Comparison of ENCODE assay signal across 10 mouse cellular contexts in the genomic region with DNA sequence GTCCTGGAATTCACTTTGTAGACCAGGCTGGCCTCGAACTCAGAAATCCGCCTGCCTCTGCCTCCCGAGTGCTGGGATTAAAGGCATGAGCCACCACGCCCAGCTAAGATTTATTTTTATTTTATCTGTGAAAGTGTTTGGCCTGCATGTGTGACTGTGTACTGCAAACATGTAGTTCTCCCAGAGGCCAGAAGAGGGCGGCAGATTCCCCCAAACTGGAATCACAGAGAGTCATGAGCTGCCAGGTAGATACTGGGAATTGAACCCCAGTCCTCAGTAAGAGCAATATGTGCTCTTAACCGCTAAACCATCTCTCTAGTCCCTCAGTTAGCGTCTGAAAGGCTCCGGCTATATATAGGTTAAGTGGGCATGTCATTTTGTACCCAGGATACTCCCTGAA. TPM values are rescaled to one million over a fixed set of nuclear protein-coding genes. Genes with fewer than 3 reads are reported as not detected.
DNase-seq lines count a peak whose midpoint lies in the region; ATAC-seq lines count a peak whose summit lies in the region.
"Had no signal": no experiment of that assay in that cellular context is flagged by ENCODE, and none has a peak within 500 bp of the region (broad histone marks: within the 10 kb centered on the region; RNA-seq: fewer than 3 reads in every experiment).

No protein-coding gene starts in this region.

- no peak for ATAC-seq in liver, embryonic 13.5 days (ENCODE audit: low read depth)

- H3K4me2 ChIP-seq in liver, embryonic 13.5 days = no peak overlapping the region

- peak; percentile 57 for DNase-seq in adrenal gland, postnatal 10 days
- DNase-seq in adrenal gland, postnatal 4 days (ENCODE audit: low spot score in 2 of 2) = no peak
- peak; percentile 35 for DNase-seq in layer of hippocampus, adult 11-12 months (ENCODE audit: low spot score)
- no peak for DNase-seq in layer of hippocampus, adult 9-11 months
- peak; percentile 73 for DNase-seq in R1 (ENCODE audit: low read depth, low spot score)
- peak; percentile 30 for DNase-seq in liver, embryonic 13.5 days
- DNase-seq in thymus, postnatal 4 days = peak; percentile 73
- DNase-seq in heart, adult 9 months (ENCODE audit: low spot score in 2 of 2) = no peak

- WGBS in liver, embryonic 13.5 days (ENCODE audit: insufficient replicate concordance) = 28% methylated on average over 8 of the region's 8 CpGs

- no peak overlapping the region for H3K27ac ChIP-seq in liver, embryonic 13.5 days
- H3K27ac ChIP-seq: macrophage had no signal

- H3K9ac ChIP-seq in liver, embryonic 13.5 days = no peak overlapping the region

- H3K4me3 ChIP-seq in liver, embryonic 13.5 days (replicated peaks) = no peak overlapping the region

- H3K9me3 ChIP-seq in liver, embryonic 13.5 days (replicated peaks) = no peaks in the 10 kb centered on the region

- H3K4me1 ChIP-seq in liver, embryonic 13.5 days (replicated peaks) = peaks cover 11% of the 10 kb centered on the region

- peaks cover 14% of the 10 kb centered on the region for H3K27me3 ChIP-seq in liver, embryonic 13.5 days

- H3K36me3 ChIP-seq in liver, embryonic 13.5 days = no peaks in the 10 kb centered on the region

RNA-seq across cellular contexts. Expression of a gene that starts 7.4 kb away (rescaled TPM):
- total RNA-seq in adrenal gland, postnatal 10 days (2021) = 1 to 10 TPM; 4.7 to 5.4 TPM
- 1 to 10 TPM; 7.0 to 7.2 TPM for total RNA-seq in adrenal gland, postnatal 4 days (2021)
- polyA plus RNA-seq in liver, embryonic 13.5 days (2015; fragmentation: Nextera tagmentation; extraction: Ambion mirVana) = 0.58 and 0.85 TPM in 2 replicates

RNA-seq across cellular contexts. Expression of a gene that starts 19.5 kb away (rescaled TPM):
- 1 to 10 TPM; 1.3 to 2.4 TPM for total RNA-seq in adrenal gland, postnatal 10 days (2021)
- 1 to 10 TPM; 3.2 to 3.8 TPM for total RNA-seq in adrenal gland, postnatal 4 days (2021)
- not detected in 2 replicates for polyA plus RNA-seq in liver, embryonic 13.5 days (2015; fragmentation: Nextera tagmentation; extraction: Ambion mirVana)
- polyA plus RNA-seq: macrophage had no signal

RNA-seq across cellular contexts. Expression of a gene that starts 26.4 kb away (rescaled TPM):
- total RNA-seq in adrenal gland, postnatal 10 days (2021) = 1 to 10 TPM in 1 of 2 experiments, under 1 TPM in 1; 0.69 to 1.1 TPM
- total RNA-seq in adrenal gland, postnatal 4 days (2021) = 1 to 10 TPM; 2.1 to 2.7 TPM
- not detected in 2 replicates for polyA plus RNA-seq in liver, embryonic 13.5 days (2015; fragmentation: Nextera tagmentation; extraction: Ambion mirVana)
- polyA plus RNA-seq: heart, embryonic 14.5 days; macrophage had no signal

RNA-seq across cellular contexts. Expression of a gene that starts 26.5 kb away (rescaled TPM):
- total RNA-seq in adrenal gland, postnatal 10 days (2021) = 1,000 to 10,000 TPM; 1,536 to 1,703 TPM
- total RNA-seq in adrenal gland, postnatal 4 days (2021) = 100 to 1,000 TPM; 378 to 458 TPM
- polyA plus RNA-seq in liver, embryonic 13.5 days (2015; fragmentation: Nextera tagmentation; extraction: Ambion mirVana) = 241 and 252 TPM in 2 replicates

RNA-seq across cellular contexts. Expression of a gene that starts 29.8 kb away (rescaled TPM):
- total RNA-seq in adrenal gland, postnatal 10 days (2021) = not detected
- total RNA-seq in adrenal gland, postnatal 4 days (2021) = not detected
- polyA plus RNA-seq in liver, embryonic 13.5 days (2015; fragmentation: Nextera tagmentation; extraction: Ambion mirVana) = not detected in 2 replicates
- polyA plus RNA-seq: heart, embryonic 14.5 days; macrophage had no signal

Comparison
In these comparisons a context has a peak if more than half of its experiments do, and no peak if none do; other contexts are left out.
1. DNase-seq: peak in adrenal gland, postnatal 10 days (single experiment), layer of hippocampus, adult 11-12 months (single experiment), R1 (single experiment), liver, embryonic 13.5 days (single experiment) and thymus, postnatal 4 days (single experiment); none in adrenal gland, postnatal 4 days (0 of 2), layer of hippocampus, adult 9-11 months (single experiment) and heart, adult 9 months (0 of 2).